Mouse (Mus musculus) stomach, embryonic 14.5 days (tissue): ENCODE measurements at regions not wholly inside any gene's neighbourhood (a gene's known extent, or its start where the extent isn't known, plus 50 kb on each side); places are given as distances from the start of the nearest gene placed in this dataset.

Source experiments
- ATAC-seq: fragments of 200-750 bp; cut with Nextera tagmentation; 2 replicates; pipeline ENCODE4 v1.8.0; 2017; ENCODE audit warnings: low read depth, moderate TSS enrichment; ENCODE audit not compliant: insufficient number of reproducible peaks, insufficient read depth, low FRiP score
- H3K27ac ChIP-seq: fragments of 300-500 bp; sonication (generic); 2 replicates; pipeline ENCODE4 v1.5.1; 2014; ENCODE audit warnings: mild to moderate bottlenecking, low read length, moderate library complexity, mixed read lengths
- H3K27me3 ChIP-seq: fragments of 300-500 bp; sonication (generic); 2 replicates; pipeline ENCODE4 v1.6.1; 2014; ENCODE audit warnings: low read length, control low read depth, mixed read lengths; ENCODE audit not compliant: control insufficient read depth, insufficient read depth
- H3K36me3 ChIP-seq: fragments of 300-500 bp; sonication (generic); 2 replicates; pipeline ENCODE4 v1.6.1; 2014; ENCODE audit warnings: mild to moderate bottlenecking, control low read depth, low read length, moderate library complexity, mixed read lengths; ENCODE audit not compliant: control insufficient read depth, insufficient read depth
- H3K4me1 ChIP-seq: fragments of 300-500 bp; sonication (generic); 2 replicates; pipeline ENCODE4 v1.6.1; 2014; ENCODE audit warnings: low read length, control low read depth, mixed read lengths; ENCODE audit not compliant: control insufficient read depth, insufficient read depth
- H3K4me2 ChIP-seq: fragments of 300-500 bp; sonication (generic); replicated peaks from 2 replicates; pipeline ENCODE4 v1.6.1; 2014; ENCODE audit warnings: low read depth, low read length, control low read depth
- H3K4me3 ChIP-seq: fragments of 300-500 bp; sonication (generic); 2 replicates; pipeline ENCODE4 v1.5.1; 2014; ENCODE audit warnings: low read depth, low read length, control low read depth
- H3K9ac ChIP-seq: fragments of 300-500 bp; sonication (generic); replicated peaks from 2 replicates; pipeline ENCODE4 v1.6.1; 2014; ENCODE audit warnings: low read depth, mild to moderate bottlenecking, control low read depth, low read length, moderate library complexity, mixed read lengths
- H3K9me3 ChIP-seq: fragments of 300-500 bp; sonication (generic); 2 replicates; pipeline ENCODE4 v1.6.1; 2016; ENCODE audit warnings: low read depth, low read length, control low read depth; ENCODE audit not compliant: control insufficient read depth
- WGBS: fragments of 180-500 bp; shearing (Covaris S2); extraction: QIAGEN DNeasy Blood & Tissue Kit; methylation state at CpG from one replicate; pipeline ENCODE4 v1.1.7; 2014; 5-methylcytosine and 5-hydroxymethylcytosine counted together

DNA sequence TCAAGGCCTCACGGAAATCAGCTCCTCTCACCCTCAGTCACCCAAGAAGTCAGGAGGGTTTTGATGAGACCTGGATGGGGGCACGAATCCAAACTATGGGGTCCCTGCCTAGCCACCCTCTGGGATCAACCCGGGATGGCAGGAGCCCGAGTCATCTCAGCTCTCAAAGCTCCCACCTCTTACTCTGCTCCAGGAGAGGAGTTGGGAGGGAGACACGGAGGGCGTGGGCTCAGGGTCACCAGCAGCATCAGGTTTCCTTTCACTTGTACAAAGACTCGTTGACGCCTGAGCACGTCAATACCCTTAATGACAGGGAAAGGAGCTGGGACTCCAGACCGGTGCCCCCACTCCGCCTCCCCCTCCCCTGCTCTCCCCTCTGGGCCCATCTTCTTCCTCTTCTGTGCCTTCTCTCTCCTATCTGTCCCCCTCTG, 60.8 kb upstream of the Casz1 start:
- H3K27ac ChIP-seq: no peak overlapping the region
- no peak overlapping the region for H3K4me3 ChIP-seq
- ATAC-seq: no peak
- H3K27me3 ChIP-seq: no peaks in the 10 kb centered on the region
- no peaks in the 10 kb centered on the region for H3K4me1 ChIP-seq
- H3K9ac ChIP-seq: no peak overlapping the region
- H3K4me2 ChIP-seq: peak overlapping the region; percentile 90
- no peaks in the 10 kb centered on the region for H3K9me3 ChIP-seq
- WGBS: 26% methylated on average over 11 of the region's 11 CpGs
- no peaks in the 10 kb centered on the region for H3K36me3 ChIP-seq

DNA sequence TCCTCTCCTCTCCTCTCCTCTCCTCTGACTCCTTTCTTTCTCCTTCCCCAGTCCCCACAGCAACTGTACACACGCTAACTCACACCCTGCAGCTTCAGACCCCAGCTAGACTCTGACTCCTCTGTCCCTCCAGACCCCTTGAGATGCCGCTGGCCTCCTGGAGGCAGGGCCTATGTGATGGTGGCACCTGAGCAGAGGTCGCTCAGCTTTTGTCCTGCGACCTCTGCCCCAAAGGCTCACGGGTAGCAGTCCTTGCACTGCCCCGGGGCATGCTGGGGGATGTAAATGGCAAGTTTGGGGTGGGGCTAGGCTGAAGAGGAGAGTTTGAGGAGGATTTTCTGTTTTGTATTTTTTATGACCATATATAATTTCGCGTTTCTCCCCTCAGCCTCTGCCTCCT, 60.2 kb upstream of the Casz1 start:
- WGBS: 64% methylated on average over 8 of the region's 8 CpGs
- no peak for ATAC-seq
- no peaks in the 10 kb centered on the region for H3K27me3 ChIP-seq

DNA sequence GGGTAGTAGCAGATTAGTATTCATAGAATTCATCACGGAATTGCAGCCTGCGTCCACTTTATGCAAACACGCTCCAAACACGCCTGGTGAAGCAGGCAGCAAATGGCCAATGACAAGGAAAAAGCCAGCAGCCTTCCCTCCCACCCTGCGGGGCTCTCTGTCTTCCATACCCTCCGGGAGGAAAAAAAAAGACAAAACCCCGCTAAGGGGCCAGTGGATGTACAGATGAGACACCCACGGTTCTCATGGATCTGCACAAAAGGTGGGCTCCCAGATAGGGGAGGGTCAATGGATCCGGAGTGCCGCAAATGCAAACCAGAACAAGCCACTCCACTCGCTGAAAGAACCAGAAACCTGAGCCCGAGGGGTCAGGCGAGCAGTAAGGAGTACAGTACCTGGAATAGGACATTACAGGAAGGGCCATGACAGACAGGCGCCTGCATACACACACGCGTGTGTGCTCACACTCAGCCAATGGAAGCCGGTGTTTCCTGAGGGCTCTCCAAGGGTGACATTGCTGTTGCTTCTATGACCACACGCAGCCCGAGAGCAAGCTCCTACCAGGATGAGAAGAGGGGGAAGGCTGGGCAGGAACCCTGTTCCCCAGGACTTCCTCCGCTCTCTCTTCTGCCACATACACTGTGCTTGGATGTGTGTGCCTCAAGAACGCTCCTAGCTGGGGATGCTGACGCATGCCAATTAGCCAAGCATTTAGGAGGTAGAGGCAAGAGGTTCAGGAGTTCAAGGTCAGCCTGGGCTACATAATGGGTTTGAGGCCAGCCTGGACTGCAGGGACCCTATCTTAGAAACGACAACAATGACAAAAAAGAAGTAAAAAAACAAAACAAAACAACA, 57.5 kb upstream of the Casz1 start:
- no peak for ATAC-seq
- no peak overlapping the region for H3K4me3 ChIP-seq
- H3K9ac ChIP-seq: no peak overlapping the region
- no peaks in the 10 kb centered on the region for H3K27me3 ChIP-seq
- no peaks in the 10 kb centered on the region for H3K4me1 ChIP-seq
- H3K27ac ChIP-seq: no peak overlapping the region
- H3K9me3 ChIP-seq: no peaks in the 10 kb centered on the region
- 50% methylated on average over 23 of the region's 23 CpGs for WGBS
- no peak overlapping the region for H3K4me2 ChIP-seq
- H3K36me3 ChIP-seq: no peaks in the 10 kb centered on the region

More for the DNA sequence above, 60.2 kb upstream of the Casz1 start:
- H3K4me2 ChIP-seq: no peak overlapping the region
- H3K9me3 ChIP-seq: no peaks in the 10 kb centered on the region
- H3K27ac ChIP-seq: no peak overlapping the region
- H3K4me3 ChIP-seq: no peak overlapping the region
- H3K4me1 ChIP-seq: no peaks in the 10 kb centered on the region
- no peaks in the 10 kb centered on the region for H3K36me3 ChIP-seq
- H3K9ac ChIP-seq: no peak overlapping the region

DNA sequence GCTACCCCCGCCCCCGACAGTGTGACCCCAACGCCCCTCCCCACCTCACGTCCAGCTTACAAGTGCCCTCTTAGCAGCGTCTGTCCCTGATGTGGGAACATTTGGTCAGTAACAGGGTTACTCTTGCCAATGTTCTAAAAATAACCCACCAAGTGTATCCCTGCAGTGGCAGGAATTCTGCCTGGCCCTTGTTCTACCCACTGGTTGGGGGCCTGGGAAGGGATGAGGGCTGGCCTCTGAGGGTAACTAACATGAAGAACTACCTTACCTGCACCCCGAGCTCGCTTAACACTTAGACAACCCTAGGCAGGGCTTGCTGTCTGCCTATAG, 56.9 kb upstream of the Casz1 start:
- Histone ChIP-seq H3K27ac (no peak overlapping the region), H3K36me3 (no peaks in the 10 kb centered on the region), H3K9me3 (no peaks in the 10 kb centered on the region), H3K4me2 (no peak overlapping the region), H3K4me3 (no peak overlapping the region), H3K9ac (no peak overlapping the region), H3K27me3 (no peaks in the 10 kb centered on the region), H3K4me1 (no peaks in the 10 kb centered on the region)
- no peak for ATAC-seq
- 74% methylated on average over 7 of the region's 7 CpGs for WGBS

- Histone ChIP-seq H3K4me2 (no peak overlapping the region), H3K4me3 (no peak overlapping the region), H3K36me3 (no peaks in the 10 kb centered on the region), H3K4me1 (peaks cover 5% of the 10 kb centered on the region; the same call in 1 of the 2 replicates), H3K27me3 (no peaks in the 10 kb centered on the region), H3K9me3 (no peaks in the 10 kb centered on the region), H3K27ac (no peak overlapping the region), H3K9ac (no peak overlapping the region)
- WGBS: 84% methylated on average over 10 of the region's 10 CpGs
- ATAC-seq: no peak
Observed at GRCm38 (mm10) chr4:148750030-148750429, 54.2 kb upstream of the Casz1 start.

- Histone ChIP-seq H3K9me3 (no peaks in the 10 kb centered on the region), H3K4me1 (peaks cover 5% of the 10 kb centered on the region; the same call in 1 of the 2 replicates), H3K27me3 (no peaks in the 10 kb centered on the region), H3K4me2 (no peak overlapping the region), H3K27ac (no peak overlapping the region), H3K9ac (no peak overlapping the region), H3K36me3 (no peaks in the 10 kb centered on the region), H3K4me3 (no peak overlapping the region)
- 53% methylated on average over 7 of the region's 7 CpGs for WGBS
- no peak for ATAC-seq
Observed at GRCm38 (mm10) chr4:148751591-148751990, 52.6 kb upstream of the Casz1 start.

GRCm38 (mm10) chr4:148752360-148753093, 51.7 kb upstream of the Casz1 start:
- H3K9ac ChIP-seq: no peak overlapping the region
- no peaks in the 10 kb centered on the region for H3K9me3 ChIP-seq
- no peak for ATAC-seq
- no peaks in the 10 kb centered on the region for H3K27me3 ChIP-seq
- H3K36me3 ChIP-seq: no peaks in the 10 kb centered on the region
- 76% methylated on average over 14 of the region's 14 CpGs for WGBS
- H3K4me2 ChIP-seq: no peak overlapping the region
- H3K27ac ChIP-seq: no peak overlapping the region
- H3K4me1 ChIP-seq: peaks cover 5% of the 10 kb centered on the region; the same call in 1 of the 2 replicates
- no peak overlapping the region for H3K4me3 ChIP-seq

DNA sequence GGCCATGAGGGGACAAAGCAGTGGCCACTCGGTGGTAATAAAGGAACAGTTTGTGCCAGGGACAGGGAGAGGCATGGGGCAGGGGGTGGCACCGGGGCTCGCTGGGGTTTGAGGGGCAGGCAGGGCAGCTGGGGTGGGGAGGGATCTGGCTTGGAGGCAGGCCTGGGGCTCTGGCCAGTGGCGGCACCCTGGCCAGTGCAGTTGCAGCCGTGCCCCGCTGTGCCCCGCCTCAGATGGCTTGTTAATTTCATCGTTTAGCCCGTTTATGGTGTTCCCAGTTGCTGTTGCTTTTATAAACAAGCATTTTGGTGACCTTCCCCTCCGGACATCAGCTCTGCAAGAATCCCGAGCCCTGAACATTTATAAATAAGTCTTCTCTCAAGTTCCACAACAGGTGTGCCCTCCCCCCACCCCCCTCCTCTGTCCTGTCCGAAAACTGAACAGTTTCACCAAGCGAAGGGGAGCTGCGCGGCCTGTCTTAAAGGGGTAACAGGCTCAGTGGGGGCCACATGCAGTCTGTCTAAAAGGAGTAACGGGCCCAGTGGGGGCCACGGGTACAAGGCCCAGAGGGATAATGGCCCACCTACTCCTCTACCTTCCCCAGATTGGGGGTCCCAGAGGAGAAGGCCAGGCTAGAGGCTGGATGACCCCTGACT, 51.0 kb upstream of the Casz1 start:
- Histone ChIP-seq H3K9me3 (no peaks in the 10 kb centered on the region), H3K27ac (no peak overlapping the region), H3K4me1 (peaks cover 5% of the 10 kb centered on the region; the same call in 1 of the 2 replicates), H3K27me3 (no peaks in the 10 kb centered on the region), H3K9ac (no peak overlapping the region), H3K4me3 (no peak overlapping the region), H3K4me2 (no peak overlapping the region), H3K36me3 (no peaks in the 10 kb centered on the region)
- ATAC-seq: no peak
- 66% methylated on average over 17 of the region's 17 CpGs for WGBS
